Mouse (Mus musculus) thymus, adult 2 months (tissue): Measurements from ENCODE around the gene A630076J17Rik. TPM values are rescaled to one million over a fixed set of nuclear protein-coding genes. Genes with fewer than 3 reads are reported as not detected.

Source experiments
- DNase-seq: peaks from one replicate; pipeline ENCODE4 v3.0.0; 2021
- H3K27ac ChIP-seq: fragments of 200-500 bp; 2 replicates; pipeline ENCODE4 v1.5.1; 2012; ENCODE audit warnings: low read length, control low read depth; ENCODE audit not compliant: control insufficient read depth, insufficient read depth
- H3K27me3 ChIP-seq: fragments of 200-500 bp; 2 replicates; pipeline ENCODE4 v1.6.1; 2012; ENCODE audit warnings: mild to moderate bottlenecking, low read length, moderate library complexity, mixed read lengths; ENCODE audit not compliant: control insufficient read depth, insufficient read depth
- H3K36me3 ChIP-seq: fragments of 200-500 bp; 2 replicates; pipeline ENCODE4 v1.6.1; 2012; ENCODE audit warnings: mild to moderate bottlenecking, low read length, moderate library complexity; ENCODE audit not compliant: control insufficient read depth, insufficient read depth
- H3K4me1 ChIP-seq: fragments of 200-500 bp; replicated peaks from 2 replicates; pipeline ENCODE4 v1.6.1; 2012; ENCODE audit warnings: low read length; ENCODE audit not compliant: control insufficient read depth, insufficient read depth
- H3K4me3 ChIP-seq: fragments of 200-500 bp; 2 replicates; pipeline ENCODE4 v1.5.1; 2012; ENCODE audit warnings: mild to moderate bottlenecking, low read length, control low read depth, moderate library complexity; ENCODE audit not compliant: control insufficient read depth, insufficient read depth
- CTCF ChIP-seq: fragments of 200-500 bp; IDR thresholded peaks from 2 replicates; pipeline ENCODE4 v1.5.1; 2012; ENCODE audit warnings: mild to moderate bottlenecking, control low read depth, low read length, moderate library complexity, borderline replicate concordance; ENCODE audit not compliant: control insufficient read depth, poor library complexity, insufficient read depth; ENCODE audit errors: extremely low read depth
- POLR2A ChIP-seq: fragments of 200-500 bp; IDR thresholded peaks from 2 replicates; pipeline ENCODE4 v1.6.1; 2012; ENCODE audit warnings: mild to moderate bottlenecking, low read length, control low read depth, moderate library complexity; ENCODE audit not compliant: control insufficient read depth, poor library complexity, insufficient read depth; ENCODE audit errors: extremely low read depth
- WGBS: fragments of 180-500 bp; shearing (Covaris S2); methylation state at CpG from one replicate; pipeline ENCODE4 v1.1.7; 2018; 5-methylcytosine and 5-hydroxymethylcytosine counted together
- polyA plus RNA-seq: library from polyadenylated mRNA; depleted of rRNA; stranded (reverse); fragments of >200 nt; gene quantifications from 2 replicates; pipeline ENCODE4 v1.2.3, GENCODE M21; 2012

The A630076J17Rik gene
- polyA plus RNA-seq, 1 experiment = 0.53 TPM

DNA sequence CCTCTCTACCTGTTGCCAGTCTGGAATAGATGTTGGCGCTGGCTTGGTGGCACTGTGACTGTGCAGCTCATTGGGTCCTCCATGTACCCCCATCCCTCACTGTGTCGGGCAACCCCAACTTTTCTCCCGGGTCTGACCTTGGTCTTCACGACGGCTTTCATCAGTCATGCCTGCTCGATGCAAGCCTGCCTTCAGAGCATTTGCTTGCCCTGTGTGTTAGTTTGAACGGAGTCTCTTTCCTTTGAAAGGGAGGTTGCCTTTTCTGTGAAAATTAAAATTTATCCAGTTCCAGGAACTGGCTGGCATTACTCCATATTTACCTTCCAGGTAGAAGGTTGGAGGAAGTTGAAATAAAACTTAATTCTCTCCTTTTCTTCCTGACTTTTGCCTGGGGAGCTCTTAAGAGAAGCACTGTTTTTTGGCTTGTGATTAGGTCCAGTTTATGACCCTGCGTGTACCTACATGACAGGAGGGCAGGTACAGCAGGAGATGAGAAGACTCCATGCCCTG, 8.1 kb downstream of the A630076J17Rik start:
- TF ChIP-seq CTCF (no peak), POLR2A (no peak)
- peaks cover 2% of the 10 kb centered on the region; the same call in 1 of the 2 replicates for H3K4me1 ChIP-seq
- no peak overlapping the region for H3K4me3 ChIP-seq
- no peaks in the 10 kb centered on the region for H3K27me3 ChIP-seq
- 82% methylated on average over 8 of the region's 8 CpGs for WGBS
- no peaks in the 10 kb centered on the region for H3K36me3 ChIP-seq
- no peak overlapping the region for H3K27ac ChIP-seq
- DNase-seq = no peak

DNA sequence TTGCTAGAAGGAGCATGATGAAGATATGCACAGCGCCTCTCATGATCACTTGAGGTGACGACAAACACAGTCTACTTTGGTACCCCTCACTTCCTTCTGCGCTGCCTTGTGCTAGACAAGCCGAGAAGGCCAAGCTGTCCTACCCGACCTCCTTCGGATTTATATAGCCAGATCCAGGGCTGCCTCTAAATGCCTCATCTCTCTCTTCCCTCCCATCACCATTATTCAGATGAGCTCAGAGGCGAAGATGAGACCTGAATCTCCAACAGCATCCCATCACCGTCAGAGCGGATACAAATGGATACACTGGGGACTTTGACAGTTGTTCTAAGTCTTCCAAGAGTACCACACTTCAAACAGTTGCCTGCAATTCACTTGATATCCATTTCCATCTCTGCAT, 9.2 kb downstream of the A630076J17Rik start, which contains the start of gene Prok1:
Gene Prok1 (minus strand): TSS at position 101 of the 400 bp plus-strand sequence.
- Histone ChIP-seq H3K36me3 (no peaks in the 10 kb centered on the region), H3K27me3 (no peaks in the 10 kb centered on the region), H3K4me3 (no peak within 1 kb of the TSS), H3K4me1 (peaks cover 2% of the 10 kb centered on the region; the same call in 1 of the 2 replicates), H3K27ac (no peak within 1 kb of the TSS)
- WGBS = 95% methylated on average over 9 of the region's 9 CpGs
- no peak for DNase-seq
- TF ChIP-seq CTCF (no peak), POLR2A (no peak)

DNA sequence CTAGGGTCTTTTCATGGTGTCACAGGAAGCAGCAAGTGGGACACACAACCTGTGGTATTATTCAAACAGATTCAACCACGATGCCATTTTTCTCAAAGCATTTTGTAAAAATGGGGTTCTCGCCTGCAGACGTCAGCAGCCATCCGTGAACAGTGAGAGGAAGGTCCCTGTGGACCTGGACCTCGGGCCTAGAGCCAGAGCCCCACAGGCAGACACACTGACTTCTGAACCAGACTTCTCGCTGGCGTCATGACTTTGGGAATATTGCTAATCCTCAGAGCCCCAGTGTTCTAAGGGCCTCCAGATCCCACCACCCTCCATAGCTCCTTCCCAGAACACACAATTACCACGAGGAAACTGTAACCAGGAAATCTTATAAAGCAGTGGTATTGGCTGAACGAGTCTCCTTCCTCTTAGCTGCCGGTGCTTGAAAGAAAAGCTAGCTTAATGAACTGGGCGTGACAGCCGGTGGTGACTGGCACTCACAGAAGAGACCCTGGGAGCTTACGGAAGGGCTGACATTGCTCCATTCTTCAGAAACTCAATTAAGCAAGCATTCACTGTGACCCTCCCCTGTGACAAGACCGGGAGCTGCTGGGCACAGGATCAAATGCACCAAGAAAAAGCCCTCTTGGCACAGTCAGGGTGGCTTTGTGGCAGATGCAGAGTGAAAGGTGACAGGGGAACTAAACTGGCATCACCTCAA, 11.1 kb downstream of the A630076J17Rik start:
- Histone ChIP-seq H3K4me3 (no peak overlapping the region), H3K4me1 (peaks cover 2% of the 10 kb centered on the region; the same call in 1 of the 2 replicates), H3K27me3 (no peaks in the 10 kb centered on the region), H3K27ac (no peak overlapping the region), H3K36me3 (no peaks in the 10 kb centered on the region)
- no peak for TF ChIP-seq POLR2A
- no peak for TF ChIP-seq CTCF
- DNase-seq = no peak
- 45% methylated on average over 14 of the region's 14 CpGs for WGBS

- no peak overlapping the region for H3K4me3 ChIP-seq
- TF ChIP-seq CTCF (no peak), POLR2A (no peak)
- H3K27me3 ChIP-seq = no peaks in the 10 kb centered on the region
- 0 out of 2 replicates have a peak, but pooled peaks cover 2% of the 10 kb centered on the region for H3K4me1 ChIP-seq
- no peaks in the 10 kb centered on the region for H3K36me3 ChIP-seq
- H3K27ac ChIP-seq = no peak overlapping the region
- DNase-seq = no peak
- 96% methylated on average over 6 of the region's 6 CpGs for WGBS
Measured at GRCm38 (mm10) chr3:107246876-107247275, 16.5 kb downstream of the A630076J17Rik start.

DNA sequence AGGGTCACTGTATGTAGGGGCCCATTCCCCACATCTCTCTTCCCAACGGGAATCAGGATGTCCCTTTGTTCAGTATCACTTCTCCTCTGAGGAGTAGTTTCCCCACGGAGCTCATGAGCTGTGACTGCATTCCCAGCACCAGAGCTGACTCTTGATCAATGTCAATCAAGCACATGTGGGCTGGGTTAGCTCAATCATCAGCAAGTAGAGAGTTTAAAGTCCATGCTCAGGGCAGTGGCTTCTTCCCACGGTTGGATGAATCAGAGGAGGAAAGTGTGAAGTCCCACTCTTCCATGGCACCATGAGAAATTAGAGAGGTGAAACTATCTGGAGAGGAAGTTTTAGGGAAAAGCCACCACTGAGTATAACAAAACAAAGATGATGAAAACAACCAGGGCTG, 18.6 kb downstream of the A630076J17Rik start:
- Histone ChIP-seq H3K27me3 (no peaks in the 10 kb centered on the region), H3K4me1 (0 out of 2 replicates have a peak, but pooled peaks cover 2% of the 10 kb centered on the region), H3K36me3 (no peaks in the 10 kb centered on the region), H3K4me3 (no peak overlapping the region), H3K27ac (no peak overlapping the region)
- 67% methylated on average over 3 of the region's 3 CpGs for WGBS
- DNase-seq = no peak
- no peak for TF ChIP-seq CTCF
- no peak for TF ChIP-seq POLR2A

DNA sequence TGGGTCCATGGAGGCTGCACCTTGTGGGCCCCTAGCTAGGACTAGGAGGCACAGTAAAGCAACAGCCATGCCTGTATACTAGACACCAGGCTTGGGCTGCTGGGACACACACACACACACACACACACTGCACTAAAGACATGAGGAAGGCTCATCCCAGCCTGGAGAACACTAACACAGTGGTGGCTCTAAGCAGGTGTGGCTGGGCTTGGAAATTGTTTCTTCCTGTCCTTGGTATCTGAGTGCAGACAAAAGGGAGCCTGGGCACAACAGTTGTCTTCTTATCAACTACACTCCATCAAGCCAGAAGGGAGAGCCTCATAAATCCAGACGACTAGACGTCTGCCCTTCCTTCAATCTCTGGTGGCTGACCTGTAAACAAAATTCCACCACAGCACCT, 19.9 kb downstream of the A630076J17Rik start:
- Histone ChIP-seq H3K27me3 (no peaks in the 10 kb centered on the region), H3K4me1 (0 out of 2 replicates have a peak, but pooled peaks cover 2% of the 10 kb centered on the region), H3K36me3 (no peaks in the 10 kb centered on the region), H3K27ac (no peak overlapping the region), H3K4me3 (no peak overlapping the region)
- no peak for TF ChIP-seq POLR2A
- TF ChIP-seq CTCF = no peak
- 58% methylated on average over 2 of the region's 2 CpGs for WGBS
- no peak for DNase-seq
